Mouse (Mus musculus) stomach, postnatal 0 days (tissue): ENCODE measurements around the gene Trim43a. TPM values are rescaled to one million over a fixed set of nuclear protein-coding genes. Genes with fewer than 3 reads are reported as not detected.
"Not testable (repeated sequence)": the region's sequence is repeated elsewhere in the genome, so short reads cannot be mapped to it uniquely, and the experiment has no call there.

Experiments used
- ATAC-seq: fragments of 200-750 bp; cut with Nextera tagmentation; 2 replicates; pipeline ENCODE4 v1.8.0; 2017; ENCODE audit not compliant: low FRiP score, low TSS enrichment
- DNase-seq: peaks from one replicate; pipeline ENCODE4 v3.0.0-alpha.2; 2016; ENCODE audit warnings: low spot score
- H3K27ac ChIP-seq: fragments of 300-500 bp; sonication (generic); replicated peaks from 2 replicates; pipeline ENCODE4 v1.5.1; 2014; ENCODE audit warnings: mild to moderate bottlenecking, control low read depth
- H3K27me3 ChIP-seq: fragments of 300-500 bp; sonication (generic); 2 replicates; pipeline ENCODE4 v1.6.1; 2014; ENCODE audit warnings: low read length; ENCODE audit not compliant: control insufficient read depth, insufficient read depth
- H3K36me3 ChIP-seq: fragments of 300-500 bp; sonication (generic); 2 replicates; pipeline ENCODE4 v1.6.1; 2014; ENCODE audit warnings: low read length, mixed read lengths; ENCODE audit not compliant: control insufficient read depth, insufficient read depth
- H3K4me1 ChIP-seq: fragments of 300-500 bp; sonication (generic); replicated peaks from 2 replicates; pipeline ENCODE4 v1.6.1; 2014; ENCODE audit warnings: antibody characterized with exemption; ENCODE audit not compliant: control insufficient read depth, insufficient read depth
- H3K4me2 ChIP-seq: fragments of 300-500 bp; sonication (generic); replicated peaks from 2 replicates; pipeline ENCODE4 v1.6.1; 2014; ENCODE audit warnings: low read depth, mild to moderate bottlenecking, control low read depth, moderate library complexity
- H3K4me3 ChIP-seq: fragments of 300-500 bp; sonication (generic); 2 replicates; pipeline ENCODE4 v1.5.1; 2014; ENCODE audit warnings: low read depth, low read length, control low read depth
- H3K9ac ChIP-seq: fragments of 300-500 bp; sonication (generic); 2 replicates; pipeline ENCODE4 v1.6.1; 2014; ENCODE audit warnings: mild to moderate bottlenecking, low read length, control low read depth, mixed read lengths
- H3K9me3 ChIP-seq: fragments of 300-500 bp; sonication (generic); 2 replicates; pipeline ENCODE4 v1.6.1; 2016; ENCODE audit warnings: low read length; ENCODE audit not compliant: control insufficient read depth
- CTCF ChIP-seq: IDR thresholded peaks from 2 replicates; pipeline ENCODE4 v1.5.1; 2016; ENCODE audit warnings: antibody characterized with exemption, low read depth, mild to moderate bottlenecking, moderate library complexity
- EP300 ChIP-seq: optimal IDR thresholded peaks from 2 replicates; pipeline ENCODE3; 2016; ENCODE audit warnings: antibody characterized with exemption
- WGBS: fragments of 180-500 bp; shearing (Covaris S2); extraction: QIAGEN DNeasy Blood & Tissue Kit; methylation state at CpG from one replicate; pipeline ENCODE4 v1.1.7; 2014; 5-methylcytosine and 5-hydroxymethylcytosine counted together
- polyA plus RNA-seq: library from polyadenylated mRNA; unstranded; fragments of >200 nt; fragmentation: Nextera tagmentation; extraction: Ambion mirVana; gene quantifications from 2 replicates; pipeline ENCODE4 v1.2.1, GENCODE M21; 2015

Gene Trim43a
- polyA plus RNA-seq, result 0.17 TPM in 1 of 2 replicates, not detected in the other

DNA sequence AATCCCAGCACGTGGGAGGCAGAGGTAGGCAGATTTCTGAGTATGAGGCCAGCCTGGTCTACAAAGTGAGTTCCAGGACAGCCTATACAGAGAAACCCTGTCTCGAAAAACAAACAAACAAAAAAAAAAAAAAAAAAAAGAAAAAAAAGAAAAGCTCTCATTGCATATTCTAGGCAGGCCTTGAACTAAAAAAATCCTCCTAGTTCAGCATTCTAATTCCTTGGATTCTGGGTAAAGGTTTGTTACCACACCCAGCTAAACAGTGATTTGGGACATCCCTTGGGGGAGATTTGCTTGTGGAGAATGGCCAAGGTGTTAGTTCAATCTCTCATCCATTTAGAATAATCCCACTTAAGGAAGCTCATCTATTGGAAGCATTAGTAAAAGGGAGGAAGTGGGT is at the start of gene Trim43a:
Gene Trim43a, plus strand, starts transcription at position 301 of the 400 bp plus-strand sequence.
- 54% methylated on average over 2 of the region's 2 CpGs for WGBS
- H3K27me3 ChIP-seq, H3K9me3 ChIP-seq, DNase-seq, H3K4me3 ChIP-seq, H3K4me1 ChIP-seq, H3K4me2 ChIP-seq, ATAC-seq, H3K36me3 ChIP-seq, H3K27ac ChIP-seq, H3K9ac ChIP-seq: not testable (repeated sequence)

DNA sequence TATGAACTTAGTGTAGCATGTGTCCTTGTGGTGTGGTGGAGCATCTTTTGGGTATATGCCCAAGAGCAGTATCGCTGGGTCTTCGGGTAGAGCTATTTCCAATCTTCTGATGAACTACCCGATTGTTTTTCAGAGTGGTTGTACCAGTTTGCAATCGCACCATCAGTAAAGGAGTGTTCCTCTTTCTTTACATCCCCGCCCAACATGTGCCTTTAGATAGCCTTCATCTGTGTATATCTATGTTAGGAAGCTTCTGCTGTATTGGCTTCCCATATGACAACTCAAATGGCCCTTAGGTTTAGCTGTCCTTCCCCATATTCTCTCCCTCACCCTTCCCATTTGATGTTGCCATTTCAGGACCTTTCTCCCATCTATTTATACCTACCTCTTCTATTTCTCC is 46.6 kb upstream of the Trim43a start:
- H3K9me3 ChIP-seq, result no peaks in the 10 kb centered on the region
- TF ChIP-seq CTCF (no peak), EP300 (no peak)
- ATAC-seq (no peak), DNase-seq (no peak)
- no peaks in the 10 kb centered on the region for H3K27me3 ChIP-seq
- no peak overlapping the region for H3K4me3 ChIP-seq
- H3K4me2 ChIP-seq, result no peak overlapping the region
- no peak overlapping the region for H3K9ac ChIP-seq
- no peak overlapping the region for H3K27ac ChIP-seq
- 87% methylated on average over 5 of the region's 5 CpGs for WGBS
- H3K4me1 ChIP-seq, result no peaks in the 10 kb centered on the region
- H3K36me3 ChIP-seq, result no peaks in the 10 kb centered on the region

- Histone ChIP-seq H3K9ac (no peak overlapping the region), H3K4me1 (no peaks in the 10 kb centered on the region), H3K4me2 (no peak overlapping the region), H3K4me3 (no peak overlapping the region), H3K36me3 (no peaks in the 10 kb centered on the region), H3K27me3 (no peaks in the 10 kb centered on the region), H3K9me3 (no peaks in the 10 kb centered on the region), H3K27ac (no peak overlapping the region)
- WGBS, result 53% methylated on average over 5 of the region's 5 CpGs
- no peak for ATAC-seq
- no peak for TF ChIP-seq CTCF
- no peak for TF ChIP-seq EP300
- no peak for DNase-seq
Measured at GRCm38 (mm10) chr9:88539546-88540224, 41.0 kb upstream of the Trim43a start.

GRCm38 (mm10) chr9:88542816-88543215 is 37.9 kb upstream of the Trim43a start:
- TF ChIP-seq EP300, result no peak
- peak; percentile 78 for TF ChIP-seq CTCF
- no peaks in the 10 kb centered on the region for H3K27me3 ChIP-seq
- H3K9ac ChIP-seq, result no peak overlapping the region
- WGBS, result 21% methylated on average over 2 of the region's 2 CpGs
- no peaks in the 10 kb centered on the region for H3K4me1 ChIP-seq
- DNase-seq (no peak), ATAC-seq (peak; percentile 70)
- H3K9me3 ChIP-seq, result no peaks in the 10 kb centered on the region
- no peak overlapping the region for H3K27ac ChIP-seq
- H3K4me2 ChIP-seq, result no peak overlapping the region
- no peaks in the 10 kb centered on the region for H3K36me3 ChIP-seq
- H3K4me3 ChIP-seq, result no peak overlapping the region

DNA sequence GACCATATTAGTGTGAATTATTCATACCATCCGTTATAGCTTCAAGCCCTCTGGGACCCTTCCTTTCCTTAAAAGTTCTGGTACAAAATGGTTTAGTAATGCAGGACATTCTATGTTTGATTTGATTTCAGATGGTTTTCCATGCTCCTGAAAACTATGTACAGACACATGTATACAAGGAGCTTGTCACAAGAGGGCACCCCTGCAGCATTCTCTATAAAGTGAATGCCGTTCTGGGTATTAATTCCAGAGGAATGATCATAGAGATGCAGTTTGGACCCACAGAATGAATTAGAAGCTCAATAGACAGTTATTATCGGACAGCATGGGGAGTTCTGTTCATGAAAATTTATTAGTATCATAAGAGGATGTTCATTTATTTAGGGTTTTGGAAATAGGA is 35.2 kb upstream of the Trim43a start:
- Histone ChIP-seq H3K4me1 (peaks cover 4% of the 10 kb centered on the region; the same call in 1 of the 2 replicates), H3K9ac (no peak overlapping the region), H3K9me3 (no peaks in the 10 kb centered on the region), H3K27ac (no peak overlapping the region), H3K27me3 (no peaks in the 10 kb centered on the region), H3K4me3 (no peak overlapping the region), H3K4me2 (no peak overlapping the region), H3K36me3 (no peaks in the 10 kb centered on the region)
- ATAC-seq, result no peak
- WGBS, result 35% methylated on average over 3 of the region's 3 CpGs
- TF ChIP-seq CTCF, result peak; percentile 71
- TF ChIP-seq EP300, result no peak
- no peak for DNase-seq

DNA sequence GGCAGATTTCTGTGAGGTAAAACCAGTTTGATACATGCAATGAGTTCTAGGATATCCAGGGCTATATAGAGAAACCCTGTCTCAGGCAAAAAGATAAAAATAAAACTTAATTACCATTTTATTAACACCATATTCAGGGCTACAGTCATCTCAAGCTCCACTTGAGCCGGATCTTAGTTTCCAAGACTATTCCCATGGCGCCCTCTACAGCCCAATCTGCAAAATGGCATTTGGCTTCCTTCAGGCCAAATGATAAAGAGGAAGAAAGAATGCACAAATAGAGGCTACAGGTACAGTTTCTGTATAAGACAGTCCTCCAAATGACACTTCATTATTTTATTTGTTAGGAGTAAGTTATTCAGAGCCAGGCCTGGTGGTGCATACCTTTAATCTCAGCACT is 34.5 kb upstream of the Trim43a start:
- 6% methylated on average over 2 of the region's 2 CpGs for WGBS

More for the DNA sequence above, 34.5 kb upstream of the Trim43a start:
- H3K27ac ChIP-seq, result no peak overlapping the region
- TF ChIP-seq CTCF (peak; percentile 85), EP300 (no peak)
- no peaks in the 10 kb centered on the region for H3K27me3 ChIP-seq
- DNase-seq (peak; percentile 55), ATAC-seq (no peak)
- H3K9ac ChIP-seq, result no peak overlapping the region
- no peak overlapping the region for H3K4me3 ChIP-seq
- H3K4me1 ChIP-seq, result peaks cover 4% of the 10 kb centered on the region; the same call in 1 of the 2 replicates
- H3K9me3 ChIP-seq, result no peaks in the 10 kb centered on the region
- no peaks in the 10 kb centered on the region for H3K36me3 ChIP-seq
- H3K4me2 ChIP-seq, result no peak overlapping the region
